Mouse (Mus musculus): ENCODE measurements around the gene Gm13420.

Gene Gm13420

GRCm38 (mm10) chr2:29703104-29704081 is 48.1 kb downstream of the Gm13420 start:
- Histone ChIP-seq H3K27me3 (ENCODE audit: insufficient read depth, low read length) (no peaks in the 10 kb centered on the region), H3K4me3 (replicated peaks; ENCODE audit: low read length) (no peak overlapping the region), H3K4me1 (replicated peaks; ENCODE audit: low read depth, low read length) (peaks cover 74% of the 10 kb centered on the region), H3K36me3 (ENCODE audit: insufficient read depth, low read length) (peaks cover 97% of the 10 kb centered on the region), H3K9me3 (ENCODE audit: low read length) (no peaks in the 10 kb centered on the region)
- TF ChIP-seq CTCF (conservative IDR thresholded peaks at IDR 0.05; ENCODE audit: low read length) (no peak), POU5F1 (IDR thresholded peaks at IDR 0.05; ENCODE audit: borderline replicate concordance, low read length) (no peak), NANOG (IDR thresholded peaks at IDR 0.05; ENCODE audit: borderline replicate concordance, low read length) (no peak)

- no peak for TF ChIP-seq CTCF (conservative IDR thresholded peaks at IDR 0.05; ENCODE audit: low read length)
- no peak for TF ChIP-seq NANOG (IDR thresholded peaks at IDR 0.05; ENCODE audit: borderline replicate concordance, low read length)
- no peak for TF ChIP-seq POU5F1 (IDR thresholded peaks at IDR 0.05; ENCODE audit: borderline replicate concordance, low read length)
- peaks cover 63% of the 10 kb centered on the region for H3K4me1 ChIP-seq (replicated peaks; ENCODE audit: low read depth, low read length)
- H3K4me3 ChIP-seq (replicated peaks; ENCODE audit: low read length) = no peak overlapping the region
- no peaks in the 10 kb centered on the region for H3K9me3 ChIP-seq (ENCODE audit: low read length)
- no peaks in the 10 kb centered on the region for H3K27me3 ChIP-seq (ENCODE audit: insufficient read depth, low read length)
- peaks cover 100% of the 10 kb centered on the region for H3K36me3 ChIP-seq (ENCODE audit: insufficient read depth, low read length)
Observed at GRCm38 (mm10) chr2:29702189-29702588, 49.3 kb downstream of the Gm13420 start.

- Histone ChIP-seq H3K4me1 (replicated peaks; ENCODE audit: low read depth, low read length) (peaks cover 58% of the 10 kb centered on the region), H3K4me3 (replicated peaks; ENCODE audit: low read length) (no peak overlapping the region), H3K36me3 (ENCODE audit: insufficient read depth, low read length) (peaks cover 100% of the 10 kb centered on the region), H3K27me3 (ENCODE audit: insufficient read depth, low read length) (no peaks in the 10 kb centered on the region), H3K9me3 (ENCODE audit: low read length) (no peaks in the 10 kb centered on the region)
- TF ChIP-seq CTCF (conservative IDR thresholded peaks at IDR 0.05; ENCODE audit: low read length) (no peak), POU5F1 (IDR thresholded peaks at IDR 0.05; ENCODE audit: borderline replicate concordance, low read length) (no peak)
Observed at GRCm38 (mm10) chr2:29701393-29701792, 50.1 kb downstream of the Gm13420 start.

GRCm38 (mm10) chr2:29700898-29701297 is 50.6 kb downstream of the Gm13420 start:
- TF ChIP-seq NANOG (IDR thresholded peaks at IDR 0.05; ENCODE audit: borderline replicate concordance, low read length) (no peak), POU5F1 (IDR thresholded peaks at IDR 0.05; ENCODE audit: borderline replicate concordance, low read length) (no peak), CTCF (conservative IDR thresholded peaks at IDR 0.05; ENCODE audit: low read length) (no peak)
- Histone ChIP-seq H3K4me1 (replicated peaks; ENCODE audit: low read depth, low read length) (peaks cover 58% of the 10 kb centered on the region), H3K36me3 (ENCODE audit: insufficient read depth, low read length) (peaks cover 100% of the 10 kb centered on the region), H3K4me3 (replicated peaks; ENCODE audit: low read length) (no peak overlapping the region), H3K27me3 (ENCODE audit: insufficient read depth, low read length) (no peaks in the 10 kb centered on the region), H3K9me3 (ENCODE audit: low read length) (no peaks in the 10 kb centered on the region)

- no peak for TF ChIP-seq NANOG (IDR thresholded peaks at IDR 0.05; ENCODE audit: borderline replicate concordance, low read length)
- Histone ChIP-seq H3K4me3 (replicated peaks; ENCODE audit: low read length) (no peak overlapping the region), H3K4me1 (replicated peaks; ENCODE audit: low read depth, low read length) (peaks cover 57% of the 10 kb centered on the region), H3K27me3 (ENCODE audit: insufficient read depth, low read length) (no peaks in the 10 kb centered on the region), H3K9me3 (ENCODE audit: low read length) (no peaks in the 10 kb centered on the region), H3K36me3 (ENCODE audit: insufficient read depth, low read length) (peaks cover 100% of the 10 kb centered on the region)
Observed at GRCm38 (mm10) chr2:29698421-29699290, 52.8 kb downstream of the Gm13420 start.

- H3K4me1 ChIP-seq (replicated peaks; ENCODE audit: low read depth, low read length) = peaks cover 67% of the 10 kb centered on the region
- H3K9me3 ChIP-seq (ENCODE audit: low read length) = no peaks in the 10 kb centered on the region
- TF ChIP-seq POU5F1 (IDR thresholded peaks at IDR 0.05; ENCODE audit: borderline replicate concordance, low read length) (no peak), CTCF (conservative IDR thresholded peaks at IDR 0.05; ENCODE audit: low read length) (no peak), NANOG (IDR thresholded peaks at IDR 0.05; ENCODE audit: borderline replicate concordance, low read length) (no peak)
- no peak overlapping the region for H3K4me3 ChIP-seq (replicated peaks; ENCODE audit: low read length)
- no peaks in the 10 kb centered on the region for H3K27me3 ChIP-seq (ENCODE audit: insufficient read depth, low read length)
- H3K36me3 ChIP-seq (ENCODE audit: insufficient read depth, low read length) = peaks cover 97% of the 10 kb centered on the region
Observed at GRCm38 (mm10) chr2:29696207-29696800, 55.2 kb downstream of the Gm13420 start.

Measured in E14TG2a.4 (cell line).